Mouse (Mus musculus) heart, postnatal 25 days (tissue): ENCODE data around the gene Hmg20b. TPM values are rescaled to one million over a fixed set of nuclear protein-coding genes. Genes with fewer than 3 reads are reported as not detected.

ENCODE experiments used
- DNase-seq: peaks from one replicate; pipeline ENCODE4 v3.0.0; 2022; ENCODE audit warnings: low spot score
- intact Hi-C: fragments of 180-260 bp; cut with DNase I; formaldehyde crosslinking; loops from one replicate; pipeline ENCODE4 v1.15.1; 2025
- total RNA-seq, 2 experiments: library from RNA; stranded (reverse); gene quantifications; 2 replicates each; pipeline ENCODE4 v1.2.3; 2021

Gene Hmg20b
- total RNA-seq, 2 experiments from 2014 or later, result 68.7 to 70.2 TPM

- DNase-seq, result no peak
- intact Hi-C loops, result no loop called here
Observed at GRCm38 (mm10) chr10:81379809-81380378, 29.6 kb upstream of the Hmg20b start.

GRCm38 (mm10) chr10:81379183-81379553 lies 28.9 kb upstream of the Hmg20b start:
- DNase-seq, result no peak
- intact Hi-C loops, result no loop called here

- peak; percentile 100 for DNase-seq
- intact Hi-C loops, result no loop called here
Observed at GRCm38 (mm10) chr10:81378553-81379182, 28.4 kb upstream of the Hmg20b start.

- DNase-seq, result no peak
- intact Hi-C loops, result no loop called here
Observed at GRCm38 (mm10) chr10:81377793-81378552, 27.7 kb upstream of the Hmg20b start, which contains the start of gene Fzr1. TSS of gene Fzr1 (minus strand) at chr10:81378516.

- no peak for DNase-seq
- intact Hi-C loops, result no loop called here
Observed at GRCm38 (mm10) chr10:81377362-81377664, 27.0 kb upstream of the Hmg20b start.

GRCm38 (mm10) chr10:81376561-81377361 lies 26.5 kb upstream of the Hmg20b start:
- no peak for DNase-seq
- intact Hi-C loops, result no loop called here

- intact Hi-C loops, result no loop called here
- DNase-seq, result no peak
Observed at GRCm38 (mm10) chr10:81375322-81375721, 25.0 kb upstream of the Hmg20b start.

- intact Hi-C loops, result no loop called here
- no peak for DNase-seq
Observed at GRCm38 (mm10) chr10:81367207-81367495, 16.9 kb upstream of the Hmg20b start.

- intact Hi-C loops, result no loop called here
- DNase-seq, result no peak
Observed at GRCm38 (mm10) chr10:81366477-81367206, 16.4 kb upstream of the Hmg20b start.

- no peak for DNase-seq
Observed at GRCm38 (mm10) chr10:81365672-81366476, 15.6 kb upstream of the Hmg20b start, which contains the start of gene 4930404N11Rik. TSS of gene 4930404N11Rik (minus strand) at chr10:81365816.

GRCm38 (mm10) chr10:81365073-81365472 lies 14.8 kb upstream of the Hmg20b start:
- DNase-seq, result no peak
- intact Hi-C loops, result no loop called here

More at GRCm38 (mm10) chr10:81365672-81366476, 15.6 kb upstream of the Hmg20b start, which contains the start of gene 4930404N11Rik:
- intact Hi-C loops, result no loop called here

- no peak for DNase-seq
- intact Hi-C loops, result no loop called here
Observed at GRCm38 (mm10) chr10:81364666-81365065, 14.4 kb upstream of the Hmg20b start.

GRCm38 (mm10) chr10:81363436-81364346 lies 13.4 kb upstream of the Hmg20b start:
- intact Hi-C loops, result no loop called here

GRCm38 (mm10) chr10:81362336-81362949 lies 12.2 kb upstream of the Hmg20b start:
- DNase-seq, result no peak
- intact Hi-C loops, result no loop called here

More at GRCm38 (mm10) chr10:81363436-81364346, 13.4 kb upstream of the Hmg20b start:
- DNase-seq, result no peak

GRCm38 (mm10) chr10:81360721-81361120 lies 10.4 kb upstream of the Hmg20b start:
- no peak for DNase-seq
- intact Hi-C loops, result no loop called here

GRCm38 (mm10) chr10:81358841-81359240 lies 8.6 kb upstream of the Hmg20b start:
- DNase-seq, result no peak
- intact Hi-C loops, result no loop called here

- intact Hi-C loops, result no loop called here
- no peak for DNase-seq
Observed at GRCm38 (mm10) chr10:81358209-81358608, 7.9 kb upstream of the Hmg20b start.
